Mouse (Mus musculus) embryonic facial prominence, embryonic 14.5 days (tissue): Measurements from ENCODE around the gene Fto. TPM values are rescaled to one million over a fixed set of nuclear protein-coding genes. Genes with fewer than 3 reads are reported as not detected.

Experiments used
- ATAC-seq: fragments of 200-750 bp; cut with Nextera tagmentation; 2 replicates; pipeline ENCODE4 v1.8.0; 2017; ENCODE audit warnings: low read depth, moderate number of reproducible peaks, moderate TSS enrichment
- DNase-seq: peaks from one replicate; pipeline ENCODE4 v3.0.0-alpha.2; 2015; ENCODE audit warnings: low spot score
- H3K27ac ChIP-seq: fragments of 300-500 bp; sonication (generic); replicated peaks from 2 replicates; pipeline ENCODE4 v1.5.1; 2014; ENCODE audit warnings: low read depth, mild to moderate bottlenecking, low read length, moderate library complexity
- H3K27me3 ChIP-seq: fragments of 300-500 bp; sonication (generic); replicated peaks from 2 replicates; pipeline ENCODE4 v1.6.1; 2014; ENCODE audit warnings: low read length; ENCODE audit not compliant: control insufficient read depth, insufficient read depth
- H3K36me3 ChIP-seq: fragments of 300-500 bp; sonication (generic); 2 replicates; pipeline ENCODE4 v1.6.1; 2014; ENCODE audit warnings: low read length, mixed read lengths; ENCODE audit not compliant: control insufficient read depth, insufficient read depth
- H3K4me1 ChIP-seq: fragments of 300-500 bp; sonication (generic); 2 replicates; pipeline ENCODE4 v1.6.1; 2014; ENCODE audit warnings: antibody characterized with exemption, low read length; ENCODE audit not compliant: control insufficient read depth, insufficient read depth
- H3K4me2 ChIP-seq: fragments of 300-500 bp; sonication (generic); 2 replicates; pipeline ENCODE4 v1.6.1; 2014; ENCODE audit warnings: low read depth, mild to moderate bottlenecking, low read length, moderate library complexity, mixed read lengths
- H3K4me3 ChIP-seq: fragments of 300-500 bp; sonication (generic); 2 replicates; pipeline ENCODE4 v1.5.1; 2014; ENCODE audit warnings: low read depth, mild to moderate bottlenecking, low read length
- H3K9ac ChIP-seq: fragments of 300-500 bp; sonication (generic); 2 replicates; pipeline ENCODE4 v1.6.1; 2014; ENCODE audit warnings: low read depth, mild to moderate bottlenecking, low read length, moderate library complexity, mixed read lengths
- H3K9me3 ChIP-seq: fragments of 300-500 bp; sonication (generic); 2 replicates; pipeline ENCODE4 v1.6.1; 2016; ENCODE audit warnings: low read length; ENCODE audit not compliant: control insufficient read depth
- WGBS: fragments of 180-500 bp; shearing (Covaris S2); extraction: QIAGEN DNeasy Blood & Tissue Kit; methylation state at CpG from one replicate; pipeline ENCODE4 v1.1.7; 2014; 5-methylcytosine and 5-hydroxymethylcytosine counted together
- polyA plus RNA-seq: library from polyadenylated mRNA; unstranded; fragments of >200 nt; fragmentation: Nextera tagmentation; extraction: Ambion mirVana; gene quantifications from 2 replicates; pipeline ENCODE4 v1.2.1, GENCODE M21; 2014

Fto gene
- polyA plus RNA-seq, 1 experiment from 2014 or later, result 107 TPM

DNA sequence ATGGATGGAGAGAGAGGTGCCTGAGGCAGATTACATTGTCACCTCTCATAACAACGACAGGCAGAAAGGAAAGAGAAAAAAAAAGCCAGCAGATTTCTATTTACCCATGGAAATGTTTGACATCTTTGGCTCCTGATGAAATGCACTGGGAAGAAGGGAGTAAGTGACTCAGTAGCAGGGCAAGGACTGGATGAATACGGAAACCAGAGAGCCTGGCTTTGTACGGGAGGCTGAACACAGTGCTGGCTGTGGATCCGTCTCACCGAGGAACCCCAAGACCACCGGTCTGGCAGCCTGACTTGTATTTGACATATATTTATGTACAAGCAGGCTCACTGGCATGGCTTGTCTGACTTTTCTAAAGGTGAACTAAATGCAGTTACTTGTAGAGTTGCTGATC is 34.3 kb downstream of the Fto start:
- DNase-seq, result no peak
- Histone ChIP-seq H3K4me2 (no peak overlapping the region), H3K27ac (no peak overlapping the region), H3K4me1 (0 out of 2 replicates have a peak, but pooled peaks cover 4% of the 10 kb centered on the region), H3K4me3 (no peak overlapping the region), H3K36me3 (no peaks in the 10 kb centered on the region), H3K9ac (no peak overlapping the region), H3K9me3 (0 out of 2 replicates have a peak, but pooled peaks cover 4% of the 10 kb centered on the region), H3K27me3 (no peaks in the 10 kb centered on the region)
- no peak for ATAC-seq
- 64% methylated on average over 6 of the region's 6 CpGs for WGBS

GRCm38 (mm10) chr8:91349816-91350215 is 36.5 kb downstream of the Fto start:
- ATAC-seq (no peak), DNase-seq (no peak)
- H3K4me2 ChIP-seq, result no peak overlapping the region
- no peaks in the 10 kb centered on the region for H3K36me3 ChIP-seq
- H3K9ac ChIP-seq, result no peak overlapping the region
- no peaks in the 10 kb centered on the region for H3K27me3 ChIP-seq
- 0 out of 2 replicates have a peak, but pooled peaks cover 4% of the 10 kb centered on the region for H3K9me3 ChIP-seq
- peaks cover 1% of the 10 kb centered on the region; the same call in 1 of the 2 replicates for H3K4me1 ChIP-seq
- H3K4me3 ChIP-seq, result no peak overlapping the region
- H3K27ac ChIP-seq, result no peak overlapping the region
- 88% methylated on average over 7 of the region's 7 CpGs for WGBS

- Histone ChIP-seq H3K27me3 (no peaks in the 10 kb centered on the region), H3K4me2 (no peak overlapping the region), H3K9me3 (0 out of 2 replicates have a peak, but pooled peaks cover 4% of the 10 kb centered on the region), H3K4me1 (peaks cover 4% of the 10 kb centered on the region; the same call in 1 of the 2 replicates), H3K9ac (no peak overlapping the region), H3K36me3 (no peaks in the 10 kb centered on the region), H3K4me3 (no peak overlapping the region), H3K27ac (no peak overlapping the region)
- WGBS, result 50% methylated on average over 7 of the region's 7 CpGs
- DNase-seq, result no peak
- ATAC-seq, result no peak
Observed at GRCm38 (mm10) chr8:91350628-91351027, 37.3 kb downstream of the Fto start.

DNA sequence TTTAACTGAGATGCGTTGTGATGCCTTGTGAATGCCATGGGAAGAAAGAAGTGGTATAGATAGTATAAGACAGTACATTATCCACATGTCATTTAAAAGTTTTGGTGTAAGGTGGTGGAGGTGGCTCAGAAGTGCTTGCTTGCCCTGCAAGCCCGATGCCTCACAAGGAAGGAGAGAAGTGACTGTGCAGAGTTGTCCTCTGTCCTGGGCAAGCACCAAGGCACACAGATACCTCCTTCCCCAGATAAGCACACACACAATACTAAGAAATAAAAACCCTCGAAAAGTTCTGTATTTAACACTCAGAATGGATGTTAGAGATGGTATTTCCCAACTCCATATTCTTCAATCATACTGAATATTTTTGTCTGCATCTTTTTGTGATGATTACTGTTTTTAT is 39.3 kb downstream of the Fto start:
- H3K4me2 ChIP-seq, result no peak overlapping the region
- no peak for DNase-seq
- WGBS, result 92% methylated on average over 3 of the region's 3 CpGs
- H3K36me3 ChIP-seq, result peaks cover 5% of the 10 kb centered on the region; the same call in 1 of the 2 replicates
- H3K4me1 ChIP-seq, result peaks cover 4% of the 10 kb centered on the region; the same call in 1 of the 2 replicates
- no peaks in the 10 kb centered on the region for H3K27me3 ChIP-seq
- no peak overlapping the region for H3K27ac ChIP-seq
- no peak for ATAC-seq
- no peak overlapping the region for H3K4me3 ChIP-seq
- no peak overlapping the region for H3K9ac ChIP-seq
- H3K9me3 ChIP-seq, result 0 out of 2 replicates have a peak, but pooled peaks cover 4% of the 10 kb centered on the region

GRCm38 (mm10) chr8:91353062-91353461 is 39.7 kb downstream of the Fto start:
- DNase-seq, result no peak

DNA sequence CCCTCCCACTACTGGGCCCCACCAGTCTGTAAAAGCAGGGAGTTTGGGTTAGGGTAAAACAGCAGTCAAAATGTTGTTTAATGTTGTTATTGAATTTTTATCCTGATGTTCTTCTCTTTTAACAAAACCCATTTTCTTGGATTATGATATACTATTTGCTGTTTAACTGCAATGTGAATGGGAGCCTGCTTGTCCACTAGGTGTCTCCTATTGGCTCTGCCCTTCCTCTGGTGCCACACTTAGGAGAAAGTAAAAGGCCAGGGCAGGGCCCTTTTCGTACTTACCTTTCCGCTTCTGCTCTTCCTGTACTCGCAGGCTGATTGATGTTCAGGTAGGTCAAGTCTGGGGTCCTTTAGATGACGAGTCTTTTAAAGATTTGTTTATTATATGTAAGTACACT is 40.6 kb downstream of the Fto start:
- Histone ChIP-seq H3K36me3 (peaks cover 5% of the 10 kb centered on the region; the same call in 1 of the 2 replicates), H3K27me3 (no peaks in the 10 kb centered on the region), H3K9ac (no peak overlapping the region), H3K4me3 (no peak overlapping the region), H3K4me1 (peaks cover 4% of the 10 kb centered on the region; the same call in 1 of the 2 replicates), H3K9me3 (0 out of 2 replicates have a peak, but pooled peaks cover 4% of the 10 kb centered on the region), H3K4me2 (no peak overlapping the region), H3K27ac (no peak overlapping the region)
- 85% methylated on average over 4 of the region's 4 CpGs for WGBS
- DNase-seq, result no peak
- no peak for ATAC-seq

More at GRCm38 (mm10) chr8:91353062-91353461, 39.7 kb downstream of the Fto start:
- Histone ChIP-seq H3K4me1 (peaks cover 4% of the 10 kb centered on the region; the same call in 1 of the 2 replicates), H3K36me3 (peaks cover 5% of the 10 kb centered on the region; the same call in 1 of the 2 replicates), H3K27me3 (no peaks in the 10 kb centered on the region), H3K9me3 (0 out of 2 replicates have a peak, but pooled peaks cover 4% of the 10 kb centered on the region), H3K9ac (no peak overlapping the region), H3K4me3 (no peak overlapping the region), H3K27ac (no peak overlapping the region), H3K4me2 (no peak overlapping the region)
- 83% methylated on average over 5 of the region's 5 CpGs for WGBS
- no peak for ATAC-seq

DNA sequence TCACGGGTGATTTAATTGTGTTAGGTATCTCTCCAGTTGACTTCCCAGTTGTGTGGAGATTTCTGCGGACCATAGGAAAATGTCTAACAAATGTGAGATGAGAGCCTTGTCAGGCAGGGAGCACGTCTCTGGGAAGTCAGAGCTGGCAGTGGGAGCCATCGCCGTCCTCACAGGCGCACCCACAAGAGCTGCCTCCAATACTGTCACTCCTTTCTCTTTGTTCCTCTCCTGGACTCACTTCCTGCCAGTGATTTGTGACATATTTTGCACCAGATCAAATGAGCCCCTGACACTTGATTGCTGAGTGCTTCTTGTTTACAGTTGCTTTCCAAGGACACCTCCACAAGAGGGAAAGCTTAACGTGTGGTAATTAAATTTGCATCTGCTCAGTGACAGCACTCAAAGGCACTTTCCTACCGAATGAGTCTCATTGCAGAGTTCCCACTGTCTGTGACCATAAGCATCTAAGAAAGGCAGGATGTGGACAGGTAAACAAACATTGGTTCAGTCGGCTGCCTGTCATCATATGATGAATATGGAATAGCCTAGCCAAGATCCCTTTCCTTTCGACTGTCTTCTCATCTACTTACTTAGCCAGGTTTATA is 42.1 kb downstream of the Fto start:
- Histone ChIP-seq H3K9me3 (no peaks in the 10 kb centered on the region), H3K27me3 (no peaks in the 10 kb centered on the region), H3K27ac (no peak overlapping the region), H3K4me2 (no peak overlapping the region), H3K4me1 (peaks cover 8% of the 10 kb centered on the region), H3K4me3 (no peak overlapping the region), H3K36me3 (peaks cover 5% of the 10 kb centered on the region; the same call in 1 of the 2 replicates), H3K9ac (no peak overlapping the region)
- DNase-seq (no peak), ATAC-seq (no peak)
- WGBS, result 42% methylated on average over 10 of the region's 10 CpGs

GRCm38 (mm10) chr8:91355956-91356699 is 42.8 kb downstream of the Fto start:
- Histone ChIP-seq H3K36me3 (peaks cover 5% of the 10 kb centered on the region; the same call in 1 of the 2 replicates), H3K4me1 (peaks cover 13% of the 10 kb centered on the region), H3K9me3 (no peaks in the 10 kb centered on the region), H3K4me3 (no peak overlapping the region), H3K9ac (no peak overlapping the region), H3K27me3 (no peaks in the 10 kb centered on the region), H3K4me2 (no peak overlapping the region), H3K27ac (no peak overlapping the region)
- DNase-seq, result no peak
- 89% methylated on average over 11 of the region's 11 CpGs for WGBS
- ATAC-seq, result no peak
